Mouse (Mus musculus): Measurements from ENCODE around the gene Ralgps1.

DNA sequence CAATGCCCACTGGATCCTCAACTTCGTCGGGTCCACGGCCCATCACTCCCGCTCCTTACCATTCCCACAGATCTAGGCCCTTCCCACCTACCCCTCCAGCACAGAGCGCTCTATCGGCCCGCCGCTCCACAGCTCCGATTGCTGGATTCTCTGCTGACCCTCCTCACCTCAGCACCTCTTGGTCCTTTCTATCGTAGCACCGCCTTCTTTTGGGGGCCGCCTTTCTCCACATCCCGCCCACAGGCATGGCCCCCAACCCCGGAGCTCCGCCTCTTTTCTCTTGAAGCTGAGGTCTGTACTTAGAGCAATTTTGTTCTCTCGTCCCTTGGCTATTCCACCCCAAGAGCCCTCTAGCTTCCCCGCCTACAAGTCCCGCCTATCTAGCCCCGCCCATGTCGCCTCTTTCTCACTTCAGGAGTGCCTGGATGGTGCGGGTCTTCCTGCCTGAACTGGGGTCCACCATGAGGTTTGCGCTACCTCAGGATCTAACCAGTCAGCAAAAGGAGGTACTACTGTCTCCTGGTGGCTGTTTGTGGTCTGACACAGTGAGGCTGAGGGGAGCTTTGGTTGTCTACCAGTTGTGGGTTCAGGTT, 239.7 kb downstream of the Ralgps1 start, which contains the start of gene Garnl3:
- peak; percentile 79 for TF ChIP-seq CTCF (IDR thresholded peaks at IDR 0.05; ENCODE audit: borderline replicate concordance, insufficient read depth, low read depth, low read length)
- no peak for TF ChIP-seq POLR2A (IDR thresholded peaks at IDR 0.05; ENCODE audit: borderline replicate concordance, insufficient read depth, low read length)

All from cerebellum, adult 2 months (tissue).